Mouse (Mus musculus) brain, embryonic 14.5 days (tissue): ENCODE data around the gene Slc7a1.

Experiments used
- CTCF ChIP-seq: fragments of 200-500 bp; IDR thresholded peaks from 2 replicates; pipeline ENCODE4 v1.5.1; 2012; ENCODE audit warnings: inconsistent platforms, mild to moderate bottlenecking, moderate library complexity, borderline replicate concordance; ENCODE audit not compliant: insufficient read depth, insufficient read length; ENCODE audit errors: extremely low read depth
- POLR2A ChIP-seq: fragments of 200-500 bp; IDR thresholded peaks from 2 replicates; pipeline ENCODE4 v1.6.1; 2012; ENCODE audit warnings: mild to moderate bottlenecking, inconsistent platforms, borderline replicate concordance; ENCODE audit not compliant: poor library complexity, insufficient read depth, insufficient read length, severe bottlenecking; ENCODE audit errors: extremely low read depth

DNA sequence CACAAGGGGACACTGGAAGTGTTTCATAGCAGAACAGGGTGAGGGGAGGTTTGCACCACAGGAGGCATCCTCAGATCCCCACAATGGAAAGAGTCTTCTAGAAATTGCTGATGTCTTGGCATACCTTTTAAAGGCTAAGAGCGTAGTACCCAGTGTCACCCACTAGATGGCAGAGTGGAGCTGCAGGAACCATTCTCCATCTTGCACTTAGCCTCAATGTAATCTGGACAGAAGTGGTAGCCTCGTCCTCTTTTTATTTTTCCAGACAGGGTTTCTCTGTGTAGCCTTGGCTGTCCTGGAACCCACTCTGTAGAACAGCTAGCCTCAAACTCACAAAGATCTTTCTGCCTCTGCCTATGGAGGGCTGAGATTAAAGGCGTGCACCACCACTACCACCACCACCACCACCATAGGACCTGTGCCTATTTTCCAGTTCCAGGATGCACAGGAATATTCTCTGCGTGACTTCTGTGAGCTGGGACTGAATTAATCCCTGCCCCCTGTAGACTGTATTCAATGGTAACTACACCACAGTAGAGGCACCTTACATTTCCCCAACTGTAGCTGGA lies 74.3 kb downstream of the Slc7a1 start:
- TF ChIP-seq CTCF = peak; percentile 86; the same call in 1 of the 2 replicates
- no peak for TF ChIP-seq POLR2A
